Mouse (Mus musculus): ENCODE measurements around the gene Gtpbp3. TPM values are rescaled to one million over a fixed set of nuclear protein-coding genes. Genes with fewer than 3 reads are reported as not detected.

Gtpbp3 gene
- total and polyA plus RNA-seq, 3 experiments, result 49.4 to 50.1 TPM; not detected in 1

DNA sequence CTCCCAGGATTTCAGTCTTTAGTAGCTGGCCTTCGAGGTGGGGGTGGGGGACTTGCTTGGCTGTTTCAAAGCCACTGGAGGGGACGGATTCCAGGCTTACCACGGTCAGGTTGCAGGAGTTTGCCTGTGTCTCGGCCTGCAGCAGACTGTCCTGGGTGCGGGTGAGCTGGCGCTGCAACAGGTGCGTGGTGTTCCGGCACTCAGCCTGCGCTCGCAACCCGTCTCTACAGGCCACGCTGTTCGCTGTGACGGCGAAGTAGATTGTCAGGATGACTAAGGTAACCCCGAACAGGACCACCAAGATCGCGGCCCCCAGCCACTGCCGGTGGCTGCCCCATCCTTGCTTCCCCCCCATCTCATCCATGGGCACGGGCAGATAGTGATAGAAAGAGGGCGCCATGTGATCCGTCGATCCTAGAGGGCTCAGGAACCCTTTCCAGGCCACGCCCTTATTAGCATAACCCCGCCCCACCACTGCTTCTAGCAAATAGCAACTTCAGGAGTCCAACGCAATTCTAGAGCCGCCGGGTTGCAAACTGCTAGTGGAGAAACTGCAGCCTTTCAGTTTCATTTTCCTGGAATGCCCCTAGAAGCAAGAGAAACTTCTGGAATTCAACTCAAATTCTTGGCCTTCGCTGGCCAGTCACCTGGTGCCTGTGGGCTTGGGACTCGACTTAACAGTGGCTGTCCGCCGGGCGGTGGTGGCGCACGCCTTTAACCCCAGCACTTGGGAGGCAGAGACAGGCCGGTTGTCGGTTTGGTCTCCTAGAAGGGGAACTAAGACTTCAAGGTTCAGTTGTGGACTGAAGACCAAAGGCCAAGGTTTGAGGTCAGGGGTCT lies 49.3 kb downstream of the Gtpbp3 start, which contains the start of gene Bst2:
Gene Bst2 (minus strand): TSS at position 429 of the 840 bp plus-strand sequence.
- peaks cover 2 to 11% of the 10 kb centered on the region in 2 experiments; a peak in 2 of 4 replicates for H3K4me1 ChIP-seq (ENCODE audit: control insufficient read depth in 1 of 2, insufficient read depth in 2 of 2, low read length in 2 of 2)
- peak; percentile 98 for DNase-seq (ENCODE audit: low read depth, low spot score)
- no peaks in the 10 kb centered on the region for H3K9me3 ChIP-seq (replicated peaks; ENCODE audit: insufficient read depth, low read length)
- H3K9ac ChIP-seq (ENCODE audit: control insufficient read depth, low read depth, low read length, poor library complexity, severe bottlenecking), result peak within 1 kb of the TSS; percentile 74
- peaks cover 0 to 7% of the 10 kb centered on the region in 2 experiments; a peak in 2 of 4 replicates for H3K36me3 ChIP-seq (ENCODE audit: control insufficient read depth in 1 of 2, insufficient read depth in 2 of 2, low read length in 2 of 2)
- H3K79me2 ChIP-seq (ENCODE audit: control insufficient read depth, insufficient read depth, low read length, poor library complexity), result peaks cover 1% of the 10 kb centered on the region
- no peaks in the 10 kb centered on the region for H3K27me3 ChIP-seq (ENCODE audit: control insufficient read depth in 1 of 2, insufficient read depth in 2 of 2, low read length in 2 of 2)
- H3K4me3 ChIP-seq (ENCODE audit: control insufficient read depth in 1 of 2, insufficient read depth in 1 of 2, low read depth in 2 of 2, low read length in 2 of 2), result peak within 1 kb of the TSS; percentile 66 to 87
- peak within 1 kb of the TSS; percentile 62 for H3K27ac ChIP-seq (ENCODE audit: control insufficient read depth, low read depth, low read length)
- TF ChIP-seq MYC (IDR thresholded peaks at IDR 0.05; ENCODE audit: low read depth, low read length), result peak; percentile 82
- no peak for TF ChIP-seq RCOR1 (IDR thresholded peaks at IDR 0.05; ENCODE audit: low read depth, low read length)
- TF ChIP-seq TBP (IDR thresholded peaks at IDR 0.05; ENCODE audit: low read depth, low read length), result peak; percentile 74; the same call in 1 of the 2 replicates
- TF ChIP-seq TCF12 (IDR thresholded peaks at IDR 0.05; ENCODE audit: low read depth, low read length), result peak; percentile 20; the same call in 1 of the 2 replicates
- peak; percentile 94 for TF ChIP-seq MXI1 (IDR thresholded peaks at IDR 0.05; ENCODE audit: low read depth, low read length)
- peak; percentile 77 for TF ChIP-seq ETS1 (IDR thresholded peaks at IDR 0.05; ENCODE audit: low read depth, low read length)
- no peak for TF ChIP-seq KAT2A (conservative IDR thresholded peaks at IDR 0.05; ENCODE audit: low read depth, low read length)
- TF ChIP-seq ELF1 (IDR thresholded peaks at IDR 0.05; ENCODE audit: low read depth, low read length), result 0 out of 2 replicates have a peak, but pooled peaks have one; percentile 45
- TF ChIP-seq MEF2A (IDR thresholded peaks at IDR 0.05; ENCODE audit: extremely low read depth, insufficient replicate concordance, low read depth, low read length, poor library complexity, severe bottlenecking), result no peak
- TF ChIP-seq GABPA (IDR thresholded peaks at IDR 0.05; ENCODE audit: low read depth, low read length), result no peak
- peak; percentile 76 for TF ChIP-seq HCFC1 (IDR thresholded peaks at IDR 0.05; ENCODE audit: low read depth, low read length)
- 0 out of 2 replicates have a peak, but pooled peaks have one; percentile 13 for TF ChIP-seq ZC3H11A (IDR thresholded peaks at IDR 0.05; ENCODE audit: low read depth, low read length)
- peak; percentile 51 for TF ChIP-seq ZMIZ1 (IDR thresholded peaks at IDR 0.05; ENCODE audit: low read depth, low read length)
- TF ChIP-seq MYB (IDR thresholded peaks at IDR 0.05; ENCODE audit: low read depth, low read length), result no peak
- no peak for TF ChIP-seq GATA1 (IDR thresholded peaks at IDR 0.05; ENCODE audit: low read depth, low read length)
- TF ChIP-seq MAX (IDR thresholded peaks at IDR 0.05; ENCODE audit: low read length), result peak; percentile 90
- TF ChIP-seq RAD21 (IDR thresholded peaks at IDR 0.05; ENCODE audit: low read depth, low read length), result no peak
- peak; percentile 77; the same call in 1 of the 2 replicates for TF ChIP-seq SIN3A (IDR thresholded peaks at IDR 0.05; ENCODE audit: low read length)
- 0 out of 2 replicates have a peak, but pooled peaks have one; percentile 30 for TF ChIP-seq MAZ (IDR thresholded peaks at IDR 0.05; ENCODE audit: low read depth, low read length)
- TF ChIP-seq POLR2AphosphoS2 (IDR thresholded peaks at IDR 0.05; ENCODE audit: low read length), result peak; percentile 76; the same call in 1 of the 2 replicates
- TF ChIP-seq CTCF (IDR thresholded peaks at IDR 0.05 in 2 of 3, conservative IDR thresholded peaks at IDR 0.05 in 1 of 3; ENCODE audit: control insufficient read depth in 1 of 3, insufficient read depth in 1 of 3, low read depth in 2 of 3, low read length in 3 of 3, poor library complexity in 1 of 3, severe bottlenecking in 1 of 3), result peak in 2 of 3 experiments; percentile 7 to 16; a peak in 1 of 6 replicates
- TF ChIP-seq CHD1 (IDR thresholded peaks at IDR 0.05; ENCODE audit: low read depth, low read length), result no peak
- peak; percentile 85 for TF ChIP-seq USF1 (IDR thresholded peaks at IDR 0.05; ENCODE audit: low read depth, low read length)
- no peak for TF ChIP-seq JUND (IDR thresholded peaks at IDR 0.05; ENCODE audit: low read depth, low read length)
- no peak for TF ChIP-seq ZKSCAN1 (IDR thresholded peaks at IDR 0.05; ENCODE audit: low read depth, low read length)
- peak; percentile 10 to 22; a peak in 1 of 4 replicates for TF ChIP-seq EP300 (IDR thresholded peaks at IDR 0.05; ENCODE audit: low read depth in 1 of 2, low read length in 2 of 2)
- 0 out of 2 replicates have a peak, but pooled peaks have one; percentile 8 for TF ChIP-seq NRF1 (IDR thresholded peaks at IDR 0.05; ENCODE audit: insufficient read depth, low read depth, low read length, poor library complexity, severe bottlenecking)
- TF ChIP-seq SMC3 (IDR thresholded peaks at IDR 0.05; ENCODE audit: low read depth, low read length), result no peak
- TF ChIP-seq ZNF384 (IDR thresholded peaks at IDR 0.05; ENCODE audit: low read depth, low read length), result no peak
- no peak for TF ChIP-seq POLR2AphosphoS5 (IDR thresholded peaks at IDR 0.05; ENCODE audit: borderline replicate concordance, low read depth, low read length)
- peak; percentile 74 to 80; a peak in 3 of 4 replicates for TF ChIP-seq POLR2A (IDR thresholded peaks at IDR 0.05; ENCODE audit: control insufficient read depth in 1 of 2, insufficient read depth in 1 of 2, low read depth in 1 of 2, low read length in 2 of 2, poor library complexity in 1 of 2)
- TF ChIP-seq BHLHE40 (IDR thresholded peaks at IDR 0.05; ENCODE audit: borderline replicate concordance, low read depth, low read length), result no peak
- no peak for TF ChIP-seq MAFK (IDR thresholded peaks at IDR 0.05; ENCODE audit: borderline replicate concordance, low read depth, low read length)
- no peak for TF ChIP-seq UBTF (IDR thresholded peaks at IDR 0.05; ENCODE audit: borderline replicate concordance, insufficient read depth, low read depth, low read length)
- peak; percentile 72 for TF ChIP-seq NELFE (IDR thresholded peaks at IDR 0.05; ENCODE audit: low read depth, low read length)

All from MEL (cell line).